Mouse (Mus musculus) kidney, postnatal 0 days (tissue): ENCODE results near the gene C2cd4d. TPM values are rescaled to one million over a fixed set of nuclear protein-coding genes. Genes with fewer than 3 reads are reported as not detected.

Source experiments
- ATAC-seq: fragments of 200-750 bp; cut with Nextera tagmentation; replicated peaks from 2 replicates; pipeline ENCODE4 v1.8.0; 2017; ENCODE audit warnings: low read depth, moderate number of reproducible peaks, moderate TSS enrichment, moderate library complexity; ENCODE audit not compliant: low FRiP score
- DNase-seq: peaks from one replicate; pipeline ENCODE4 v3.0.0-alpha.2; 2016; ENCODE audit warnings: low spot score
- H3K27ac ChIP-seq: fragments of 300-500 bp; sonication (generic); 2 replicates; pipeline ENCODE4 v1.5.1; 2014; ENCODE audit warnings: mild to moderate bottlenecking
- H3K27me3 ChIP-seq: fragments of 300-500 bp; sonication (generic); 2 replicates; pipeline ENCODE4 v1.6.1; 2014; ENCODE audit warnings: low read length, mixed read lengths; ENCODE audit not compliant: insufficient read depth
- H3K36me3 ChIP-seq: fragments of 300-500 bp; sonication (generic); 2 replicates; pipeline ENCODE4 v1.6.1; 2014; ENCODE audit warnings: low read length, mixed read lengths; ENCODE audit not compliant: insufficient read depth
- H3K4me1 ChIP-seq: fragments of 300-500 bp; sonication (generic); replicated peaks from 2 replicates; pipeline ENCODE4 v1.6.1; 2014; ENCODE audit warnings: antibody characterized with exemption, low read length, mixed read lengths; ENCODE audit not compliant: insufficient read depth
- H3K4me2 ChIP-seq: fragments of 300-500 bp; sonication (generic); 2 replicates; pipeline ENCODE4 v1.6.1; 2014; ENCODE audit warnings: mild to moderate bottlenecking, low read length, moderate library complexity, mixed read lengths
- H3K4me3 ChIP-seq: fragments of 300-500 bp; sonication (generic); replicated peaks from 2 replicates; pipeline ENCODE4 v1.5.1; 2014; ENCODE audit warnings: low read depth, low read length
- H3K9ac ChIP-seq: fragments of 300-500 bp; sonication (generic); 2 replicates; pipeline ENCODE4 v1.6.1; 2014; ENCODE audit warnings: low read depth, low read length
- H3K9me3 ChIP-seq: fragments of 300-500 bp; sonication (generic); replicated peaks from 2 replicates; pipeline ENCODE4 v1.6.1; 2016; ENCODE audit warnings: low read length, inconsistent platforms, mixed read lengths
- CTCF ChIP-seq: IDR thresholded peaks from 2 replicates; pipeline ENCODE4 v1.5.1; 2016; ENCODE audit warnings: antibody characterized with exemption, low read depth, mild to moderate bottlenecking, moderate library complexity
- WGBS: fragments of 180-500 bp; shearing (Covaris S2); extraction: QIAGEN DNeasy Blood & Tissue Kit; methylation state at CpG from one replicate; pipeline ENCODE4 v1.1.7; 2014; 5-methylcytosine and 5-hydroxymethylcytosine counted together
- polyA plus RNA-seq: library from polyadenylated mRNA; unstranded; fragments of >200 nt; fragmentation: Nextera tagmentation; extraction: Ambion mirVana; gene quantifications from 2 replicates; pipeline ENCODE4 v1.2.1, GENCODE M21; 2015

The C2cd4d gene
- polyA plus RNA-seq, 1 experiment from 2014 or later, result 0.75 TPM

DNA sequence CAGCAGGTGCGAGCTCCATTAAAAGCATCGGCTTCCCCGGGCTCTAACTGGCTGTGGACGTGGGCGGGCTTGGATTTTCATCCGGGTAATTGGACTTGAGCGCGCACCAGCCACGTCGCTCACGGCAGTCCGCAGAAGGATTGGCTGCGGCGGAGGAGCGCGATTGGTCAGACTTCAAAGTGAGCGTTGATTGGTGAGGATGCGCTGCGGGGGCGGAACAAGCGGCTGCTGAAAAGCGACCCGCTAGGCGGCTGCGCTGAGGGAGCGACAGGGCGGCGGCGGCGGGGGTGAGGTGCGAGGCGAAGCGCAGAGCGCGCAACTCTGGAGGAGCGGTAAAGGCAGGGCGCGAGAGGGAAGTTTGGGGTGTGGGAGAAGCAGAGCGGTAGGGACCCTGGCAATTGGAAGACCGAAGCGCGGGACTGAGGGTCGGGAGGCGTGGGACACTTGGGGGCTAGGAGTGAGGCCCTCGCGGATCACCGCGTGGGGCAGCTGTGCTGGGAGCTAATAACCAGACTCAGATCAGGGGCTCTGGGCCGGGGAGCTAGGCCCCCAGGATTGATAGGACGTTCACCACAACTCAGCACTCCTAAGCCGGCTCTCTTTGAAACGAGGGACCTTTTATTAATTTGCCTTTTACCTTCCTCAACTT, 50.9 kb downstream of the C2cd4d start, which contains the start of gene Tdrkh:
TSS of gene Tdrkh (plus strand) at position 243 of the 649 bp plus-strand sequence.
- TF ChIP-seq CTCF, result peak; percentile 34
- Histone ChIP-seq H3K27ac (no peak within 1 kb of the TSS), H3K4me1 (peaks cover 10% of the 10 kb centered on the region), H3K9me3 (no peaks in the 10 kb centered on the region), H3K27me3 (no peaks in the 10 kb centered on the region), H3K36me3 (no peaks in the 10 kb centered on the region), H3K4me2 (peak within 1 kb of the TSS; percentile 66), H3K4me3 (peak within 1 kb of the TSS; percentile 34), H3K9ac (0 out of 2 replicates have a peak within 1 kb of the TSS, but pooled peaks have one; percentile 10)
- DNase-seq, result peak; percentile 98
- WGBS, result 10% methylated on average over 52 of the region's 52 CpGs
- ATAC-seq, result peak; percentile 100

Other genes with a start within 250 kb of the C2cd4d start
- not detected in 2 replicates for gene Gm10696, start 184.2 kb upstream of the C2cd4d start, polyA plus RNA-seq
- not detected in 2 replicates for gene Gm5286, start 165.7 kb upstream of the C2cd4d start, polyA plus RNA-seq
- not detected in 2 replicates for gene Gm4778, start 98.4 kb upstream of the C2cd4d start, polyA plus RNA-seq
- gene Them4, start 52.3 kb upstream of the C2cd4d start, polyA plus RNA-seq, result 20.2 and 21.5 TPM in 2 replicates
- 0.09 TPM in 1 of 2 replicates, not detected in the other for gene Them5, start 20.3 kb upstream of the C2cd4d start, polyA plus RNA-seq
- 14.4 and 16.4 TPM in 2 replicates for gene Rorc, start 10.4 kb downstream of the C2cd4d start, polyA plus RNA-seq
- 0.32 and 0.47 TPM in 2 replicates for gene Lingo4, start 36.1 kb downstream of the C2cd4d start, polyA plus RNA-seq
- gene Tdrkh, start 50.8 kb downstream of the C2cd4d start, polyA plus RNA-seq, result 11.1 and 12.8 TPM in 2 replicates
- gene Mrpl9, start 80.9 kb downstream of the C2cd4d start, polyA plus RNA-seq, result 52.7 and 57.1 TPM in 2 replicates
- gene Oaz3, start 81.5 kb downstream of the C2cd4d start, polyA plus RNA-seq, result 0.13 and 0.24 TPM in 2 replicates
- gene Celf3, start 115.9 kb downstream of the C2cd4d start, polyA plus RNA-seq, result 0.39 and 0.50 TPM in 2 replicates
- 2.0 TPM in 2 replicates for gene Riiad1, start 117.9 kb downstream of the C2cd4d start, polyA plus RNA-seq
- gene Snx27, start 220.3 kb downstream of the C2cd4d start, polyA plus RNA-seq, result 33.4 and 39.1 TPM in 2 replicates